Mouse (Mus musculus) gastrocnemius, postnatal 36 days (tissue): ENCODE data around the gene Immp2l. TPM values are rescaled to one million over a fixed set of nuclear protein-coding genes. Genes with fewer than 3 reads are reported as not detected.

Source experiments
- DNase-seq, 2 experiments: peaks; one replicate each; pipeline ENCODE4 v3.0.0; 2022
- intact Hi-C: fragments of 180-260 bp; cut with DNase I; formaldehyde crosslinking; loops from one replicate; pipeline ENCODE4 v1.15.1; 2025
- total RNA-seq, 2 experiments: library from RNA; stranded (reverse); gene quantifications; 2 replicates each; pipeline ENCODE4 v1.2.3; 2021

Immp2l gene
- total RNA-seq, 2 experiments from 2014 or later: 8.9 to 14.0 TPM

GRCm38 (mm10) chr12:41401923-41402322 lies 378.0 kb downstream of the Immp2l start:
- intact Hi-C loops: no loop called here
- no peak for DNase-seq

GRCm38 (mm10) chr12:41409431-41409830 lies 385.5 kb downstream of the Immp2l start:
- no peak for DNase-seq
- intact Hi-C loops: no loop called here

GRCm38 (mm10) chr12:41416635-41417034 lies 392.7 kb downstream of the Immp2l start:
- intact Hi-C loops: no loop called here
- no peak for DNase-seq

- DNase-seq: no peak
These were observed 393.2 kb downstream of the Immp2l start for GRCm38 (mm10) chr12:41417099-41417498.

DNA sequence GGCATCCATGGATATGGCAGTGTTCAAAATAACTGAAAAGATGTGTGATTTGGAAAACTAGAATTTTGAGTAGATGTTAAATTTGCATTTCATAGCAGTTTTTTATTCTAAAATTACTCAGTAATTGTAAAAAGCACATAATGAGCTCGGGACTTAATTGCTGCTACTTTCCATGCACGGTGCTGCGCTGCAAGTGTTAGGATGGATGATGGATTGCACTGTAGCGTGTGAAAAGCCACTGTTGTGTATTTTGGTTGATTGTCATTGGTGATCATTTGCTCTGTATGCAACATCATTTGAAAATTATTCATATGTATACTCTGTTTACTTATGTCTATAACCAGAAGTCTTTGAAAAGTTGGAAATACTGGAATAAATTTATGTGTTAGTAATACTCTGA lies 394.1 kb downstream of the Immp2l start:
- intact Hi-C loops: no loop called here

More at GRCm38 (mm10) chr12:41417099-41417498, 393.2 kb downstream of the Immp2l start:
- intact Hi-C loops: no loop called here

DNA sequence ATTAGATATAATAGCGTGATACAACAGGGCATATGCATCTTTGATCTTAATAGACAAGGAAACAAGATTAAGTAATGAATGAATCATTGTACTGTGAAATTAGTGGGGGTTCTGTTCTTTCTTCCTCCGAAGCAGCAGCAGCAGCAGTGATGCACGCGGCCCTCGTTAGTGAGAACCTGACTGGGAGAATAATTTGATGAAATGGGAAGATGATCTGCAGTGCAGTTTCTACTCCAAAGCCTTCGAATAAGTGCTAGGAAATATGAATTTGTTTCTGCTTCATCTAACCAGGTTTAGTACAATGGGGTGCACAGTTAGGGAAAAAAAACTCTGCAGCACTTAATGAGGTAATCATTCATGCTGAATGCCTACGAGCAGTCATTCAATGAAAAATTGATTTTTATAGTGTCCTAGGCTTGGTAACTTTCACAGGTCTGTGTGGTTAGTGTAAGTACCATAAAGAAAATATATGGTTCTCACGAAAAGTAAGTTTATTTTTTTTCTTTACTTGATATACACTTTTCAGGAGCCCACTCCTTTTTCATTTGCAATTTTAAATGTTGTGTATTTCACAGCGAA lies 401.3 kb downstream of the Immp2l start:
- no peak for DNase-seq

More for the DNA sequence above, 394.1 kb downstream of the Immp2l start:
- DNase-seq: no peak

DNA sequence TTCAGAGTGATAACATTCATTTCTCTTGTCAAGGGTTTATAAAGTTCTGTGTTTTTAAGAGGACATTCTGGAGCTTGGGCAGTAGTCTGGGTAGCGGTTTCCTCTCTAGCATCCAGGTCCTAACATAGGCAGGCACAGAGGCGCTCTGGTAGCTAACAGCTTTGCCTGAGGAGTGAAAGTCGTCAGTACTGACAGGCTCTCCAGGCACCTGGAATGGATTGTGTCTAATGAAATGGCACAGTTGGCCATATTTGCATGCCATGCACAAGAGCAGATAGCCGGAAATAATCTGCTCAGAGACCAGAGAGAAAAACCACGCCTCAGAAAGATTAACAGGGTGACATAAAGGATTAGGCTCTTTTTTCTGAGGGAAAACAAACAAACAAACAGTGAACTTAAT lies 403.6 kb downstream of the Immp2l start:
- no peak for DNase-seq
- intact Hi-C loops: no loop called here

More for the DNA sequence above, 401.3 kb downstream of the Immp2l start:
- intact Hi-C loops: no loop called here

GRCm38 (mm10) chr12:41428806-41429205 lies 404.9 kb downstream of the Immp2l start:
- DNase-seq: no peak
- intact Hi-C loops: no loop called here

DNA sequence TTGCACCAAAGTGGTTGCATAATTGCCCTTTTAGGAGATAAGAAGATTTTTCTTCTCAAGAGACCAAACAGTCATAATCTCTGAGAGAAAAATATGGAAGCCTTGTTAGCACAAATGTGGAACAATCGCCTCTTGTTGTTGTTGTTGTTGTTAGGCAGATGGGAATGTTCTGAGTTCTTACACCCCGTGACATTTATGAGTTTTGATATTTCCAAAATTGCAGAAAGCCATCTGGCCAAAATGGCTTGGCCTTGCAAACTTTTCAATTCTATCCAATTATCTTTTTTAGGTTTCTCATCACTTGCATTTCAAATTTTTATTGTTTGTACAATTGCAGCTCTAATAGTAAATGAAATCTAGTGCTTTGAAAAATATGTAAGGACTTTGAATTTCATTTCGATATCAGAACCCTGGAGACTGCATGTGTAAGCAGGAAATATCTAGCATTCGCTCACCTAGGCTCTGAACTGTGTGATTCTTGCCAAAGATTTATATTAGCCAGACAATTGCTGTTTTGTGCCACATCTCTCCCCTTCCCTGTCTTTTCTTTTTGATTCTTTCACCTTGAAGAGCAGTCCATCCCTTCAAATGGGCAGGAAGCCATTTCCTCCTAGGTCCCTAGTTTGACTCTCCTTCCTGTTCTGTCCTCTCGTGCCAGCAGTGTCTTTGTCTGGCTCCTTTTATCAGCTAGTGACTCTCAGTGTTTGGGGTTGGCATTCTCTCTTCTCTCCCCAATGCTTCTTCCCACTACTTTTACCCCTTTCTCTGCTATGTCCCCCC lies 412.5 kb downstream of the Immp2l start:
- intact Hi-C loops: no loop called here
- no peak for DNase-seq

- intact Hi-C loops: no loop called here
- peak in 1 of 2 experiments; percentile 25 for DNase-seq
These were observed 414.6 kb downstream of the Immp2l start for GRCm38 (mm10) chr12:41438446-41438845.

- intact Hi-C loops: no loop called here
- DNase-seq: no peak
These were observed 444.6 kb downstream of the Immp2l start for GRCm38 (mm10) chr12:41468374-41468991.

GRCm38 (mm10) chr12:41469096-41469801 lies 445.4 kb downstream of the Immp2l start:
- DNase-seq: no peak
- intact Hi-C loops: no loop called here

- intact Hi-C loops: no loop called here
- DNase-seq: no peak
These were observed 457.6 kb downstream of the Immp2l start for GRCm38 (mm10) chr12:41481486-41481885.

GRCm38 (mm10) chr12:41483091-41483592 lies 459.3 kb downstream of the Immp2l start:
- intact Hi-C loops: no loop called here
- no peak for DNase-seq

- intact Hi-C loops: no loop called here
- no peak for DNase-seq
These were observed 459.9 kb downstream of the Immp2l start for GRCm38 (mm10) chr12:41483593-41484451.

- no peak for DNase-seq
- intact Hi-C loops: loop anchor here (5.0 kb wide), 2 partner anchors 373 to 648 kb away; no protein-coding TSS in a partner anchor
These were observed 461.0 kb downstream of the Immp2l start for GRCm38 (mm10) chr12:41484689-41485511.

DNA sequence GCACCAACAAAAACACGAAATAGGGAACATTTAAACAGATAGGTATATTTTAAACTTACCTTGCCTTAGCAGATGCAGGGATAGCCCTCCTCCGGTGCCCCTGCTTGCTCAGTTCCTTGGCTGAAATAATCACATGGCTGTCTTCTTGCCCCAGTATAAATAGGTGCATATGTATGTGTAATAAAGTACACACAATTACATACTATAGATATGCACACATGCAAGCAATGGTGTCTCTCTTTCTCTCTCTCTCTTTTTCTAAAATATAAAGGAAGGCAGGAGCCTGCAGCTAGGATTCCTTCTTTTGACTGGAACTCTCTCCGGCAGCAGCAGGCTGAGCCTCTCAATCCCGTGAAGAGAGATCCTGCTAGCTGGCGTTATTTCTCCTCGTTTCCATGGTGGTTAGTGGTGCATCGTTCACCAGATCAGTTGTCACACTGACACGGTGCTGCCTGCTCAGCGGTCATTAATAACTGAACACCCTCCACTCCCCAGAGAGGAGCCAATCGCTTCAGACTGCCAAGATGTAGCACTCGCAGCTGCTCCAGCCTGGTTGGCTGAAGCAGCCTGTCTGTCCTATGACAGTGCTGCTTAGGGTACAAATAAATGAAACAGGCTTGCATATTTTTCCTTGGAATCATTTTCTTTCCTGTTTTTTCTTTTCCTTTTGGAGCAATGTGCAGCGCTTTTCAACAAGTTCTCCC lies 461.8 kb downstream of the Immp2l start:
- intact Hi-C loops: loop anchor here (5.0 kb wide), 2 partner anchors 373 to 648 kb away; no protein-coding TSS in a partner anchor
- DNase-seq: peak in 1 of 2 experiments; percentile 17

GRCm38 (mm10) chr12:41486331-41486730 lies 462.4 kb downstream of the Immp2l start, which contains the start of gene Lrrn3:
Gene Lrrn3, minus strand, starts transcription at chr12:41486431.
- intact Hi-C loops: loop anchor here (5.0 kb wide), 2 partner anchors 374 to 649 kb away; no protein-coding TSS in a partner anchor
- no peak for DNase-seq
